Mouse (Mus musculus) cortical plate, adult 2 months (tissue): ENCODE data around the gene Fkbp6.

Experiments used
- CTCF ChIP-seq: fragments of 200-500 bp; IDR thresholded peaks from 2 replicates; pipeline ENCODE4 v1.5.1; 2011; ENCODE audit warnings: mild to moderate bottlenecking, control low read depth, low read length; ENCODE audit not compliant: insufficient read depth; ENCODE audit errors: extremely low read depth
- POLR2A ChIP-seq: fragments of 200-500 bp; IDR thresholded peaks from 2 replicates; pipeline ENCODE4 v1.6.1; 2011; ENCODE audit warnings: mild to moderate bottlenecking, low read length, control low read depth; ENCODE audit not compliant: insufficient read depth; ENCODE audit errors: extremely low read depth

GRCm38 (mm10) chr5:135250186-135251078 is 99.4 kb downstream of the Fkbp6 start:
- no peak for TF ChIP-seq CTCF
- no peak for TF ChIP-seq POLR2A
